In the genomic region with DNA sequence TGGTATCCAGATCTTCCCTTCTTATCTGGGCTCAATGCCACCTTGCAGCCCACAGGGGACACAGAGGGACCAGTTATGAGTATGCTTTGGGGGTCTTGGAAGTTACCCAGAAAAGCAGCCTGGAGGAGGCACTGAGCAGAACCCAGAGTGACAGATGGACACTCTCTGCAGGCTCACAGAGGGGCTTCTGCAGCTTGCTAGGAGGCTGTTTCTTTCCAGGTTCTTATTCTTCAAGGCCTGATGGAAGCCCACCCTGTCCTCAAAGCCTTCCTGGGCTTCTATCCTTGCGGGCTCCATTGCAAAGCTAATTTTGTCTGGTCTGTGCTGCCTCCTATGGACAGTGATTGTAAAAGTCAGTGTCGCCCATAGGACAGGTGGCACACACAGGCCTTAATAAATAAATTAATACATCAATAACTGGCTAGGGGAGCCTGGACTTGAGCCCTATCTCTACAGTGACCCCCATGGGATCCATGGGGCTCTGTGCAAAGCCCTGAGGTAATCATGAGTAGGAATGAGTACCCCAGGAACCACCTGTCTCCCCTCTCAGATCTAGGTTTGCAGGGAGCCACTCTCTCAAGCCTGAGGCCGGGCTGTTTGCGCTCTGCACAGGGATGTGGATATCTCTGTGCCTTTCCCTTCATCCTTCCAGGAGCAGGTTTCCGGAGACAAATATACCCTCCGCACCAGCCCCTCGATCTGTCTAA, we compare ENCODE assay signal across 10 mouse cellular contexts.
DNase-seq lines count a peak whose midpoint lies in the region; ATAC-seq and TF ChIP-seq lines count a peak whose summit lies in the region.
"Had no signal": no experiment of that assay in that cellular context is flagged by ENCODE, and none has a peak within 500 bp of the region (broad histone marks: within the 10 kb centered on the region; RNA-seq: fewer than 3 reads in every experiment).

No protein-coding gene starts in this region.

- no peak overlapping the region for H3K4me3 ChIP-seq in lung, embryonic 14.5 days (ENCODE audit: low read depth, low read length)
- no peak overlapping the region for H3K4me3 ChIP-seq in forebrain, embryonic 11.5 days (ENCODE audit: low read depth, low read length)
- H3K4me3 ChIP-seq in intestine, postnatal 0 days (ENCODE audit: low read depth, low read length) = no peak overlapping the region
- H3K4me3 ChIP-seq in stomach, embryonic 16.5 days (replicated peaks; ENCODE audit: low read length) = no peak overlapping the region

- H3K27me3 ChIP-seq in lung, embryonic 14.5 days (ENCODE audit: insufficient read depth, low read length) = no peaks in the 10 kb centered on the region
- no peaks in the 10 kb centered on the region for H3K27me3 ChIP-seq in forebrain, embryonic 11.5 days (ENCODE audit: control insufficient read depth, insufficient read depth, low read length)
- no peaks in the 10 kb centered on the region for H3K27me3 ChIP-seq in intestine, postnatal 0 days (replicated peaks; ENCODE audit: control insufficient read depth, insufficient read depth, low read length)
- no peaks in the 10 kb centered on the region for H3K27me3 ChIP-seq in stomach, embryonic 16.5 days (ENCODE audit: control insufficient read depth, insufficient read depth, low read length)

- peak overlapping the region; percentile 13; the same call in 1 of the 2 replicates for H3K4me2 ChIP-seq in lung, embryonic 14.5 days
- H3K4me2 ChIP-seq in forebrain, embryonic 11.5 days (ENCODE audit: low read depth, low read length, severe bottlenecking) = no peak overlapping the region
- no peak overlapping the region; the same call in 1 of the 2 replicates for H3K4me2 ChIP-seq in intestine, postnatal 0 days (replicated peaks; ENCODE audit: low read depth)
- no peak overlapping the region for H3K4me2 ChIP-seq in stomach, embryonic 16.5 days (ENCODE audit: low read depth, low read length)

- no peak for ATAC-seq in lung, embryonic 14.5 days (ENCODE audit: insufficient read depth)
- ATAC-seq in forebrain, embryonic 11.5 days (replicated peaks; ENCODE audit: low FRiP score) = 0 out of 2 replicates have a peak, but pooled peaks have one; percentile 27
- ATAC-seq in intestine, postnatal 0 days = no peak
- peak; percentile 42; the same call in 1 of the 2 replicates for ATAC-seq in stomach, embryonic 16.5 days (ENCODE audit: insufficient read depth, low FRiP score)
- ATAC-seq in inflammation-experienced regulatory T-cells, adult 6 months = no peak
- ATAC-seq: liver, postnatal 0 days had no signal

- H3K9ac ChIP-seq in lung, embryonic 14.5 days = no peak overlapping the region
- H3K9ac ChIP-seq in forebrain, embryonic 11.5 days (ENCODE audit: low read length) = peak overlapping the region; percentile 12; the same call in 1 of the 2 replicates
- no peak overlapping the region for H3K9ac ChIP-seq in intestine, postnatal 0 days (ENCODE audit: low read depth, low read length)
- H3K9ac ChIP-seq in stomach, embryonic 16.5 days (ENCODE audit: low read length) = no peak overlapping the region
- H3K9ac ChIP-seq: liver, postnatal 0 days had no signal

- peak; percentile 32 for TF ChIP-seq CTCF in lung, embryonic 14.5 days (IDR thresholded peaks at IDR 0.05; ENCODE audit: low read depth)
- peak; percentile 32; the same call in 1 of the 2 replicates for TF ChIP-seq CTCF in intestine, postnatal 0 days (IDR thresholded peaks at IDR 0.05; ENCODE audit: low read depth)

- H3K4me1 ChIP-seq in lung, embryonic 14.5 days (ENCODE audit: insufficient read depth) = no peaks in the 10 kb centered on the region
- H3K4me1 ChIP-seq in forebrain, embryonic 11.5 days (replicated peaks; ENCODE audit: control insufficient read depth, insufficient read depth, low read length) = peaks cover 14% of the 10 kb centered on the region
- 0 out of 2 replicates have a peak, but pooled peaks cover 2% of the 10 kb centered on the region for H3K4me1 ChIP-seq in intestine, postnatal 0 days (replicated peaks; ENCODE audit: control insufficient read depth, insufficient read depth, low read length)
- no peaks in the 10 kb centered on the region for H3K4me1 ChIP-seq in stomach, embryonic 16.5 days (ENCODE audit: control insufficient read depth, insufficient read depth, low read length)

- peak; percentile 25 for DNase-seq in lung, embryonic 14.5 days
- DNase-seq in lung, adult 18-20 months = no peak
- no peak for DNase-seq in forebrain, embryonic 11.5 days (ENCODE audit: low spot score)
- no peak for DNase-seq in kidney, adult 9 months
- no peak for DNase-seq in thymus, postnatal 14 days
- DNase-seq: adrenal gland, postnatal 25 days; liver, postnatal 0 days had no signal

- no peak overlapping the region for H3K27ac ChIP-seq in lung, embryonic 14.5 days (ENCODE audit: low read depth)
- H3K27ac ChIP-seq in forebrain, embryonic 11.5 days (ENCODE audit: low read depth, low read length) = peak overlapping the region; percentile 73
- H3K27ac ChIP-seq in intestine, postnatal 0 days (ENCODE audit: low read depth, low read length) = no peak overlapping the region
- no peak overlapping the region for H3K27ac ChIP-seq in stomach, embryonic 16.5 days (ENCODE audit: low read length)

- 36% methylated on average over 7 of the region's 7 CpGs for WGBS in lung, embryonic 14.5 days
- 68% methylated on average over 7 of the region's 7 CpGs for WGBS in forebrain, embryonic 11.5 days
- 35% methylated on average over 7 of the region's 7 CpGs for WGBS in intestine, postnatal 0 days
- WGBS in stomach, embryonic 16.5 days = 50% methylated on average over 7 of the region's 7 CpGs

- no peaks in the 10 kb centered on the region for H3K36me3 ChIP-seq in lung, embryonic 14.5 days (ENCODE audit: insufficient read depth)
- H3K36me3 ChIP-seq in forebrain, embryonic 11.5 days (ENCODE audit: control insufficient read depth, insufficient read depth, low read length) = no peaks in the 10 kb centered on the region
- no peaks in the 10 kb centered on the region for H3K36me3 ChIP-seq in intestine, postnatal 0 days (ENCODE audit: control insufficient read depth, insufficient read depth)
- H3K36me3 ChIP-seq in stomach, embryonic 16.5 days (ENCODE audit: control insufficient read depth, insufficient read depth, low read length) = no peaks in the 10 kb centered on the region

- no peaks in the 10 kb centered on the region for H3K9me3 ChIP-seq in lung, embryonic 14.5 days (ENCODE audit: low read depth, low read length)
- no peaks in the 10 kb centered on the region for H3K9me3 ChIP-seq in forebrain, embryonic 11.5 days (ENCODE audit: control insufficient read depth, low read length)
- H3K9me3 ChIP-seq in intestine, postnatal 0 days (ENCODE audit: control insufficient read depth) = no peaks in the 10 kb centered on the region
- no peaks in the 10 kb centered on the region for H3K9me3 ChIP-seq in stomach, embryonic 16.5 days (replicated peaks; ENCODE audit: control insufficient read depth, low read length)

Comparison
In these comparisons a context has a peak if more than half of its experiments do, and no peak if none do; other contexts are left out.
1. ATAC-seq: peak in forebrain, embryonic 11.5 days (single experiment) and stomach, embryonic 16.5 days (single experiment); none in lung, embryonic 14.5 days (single experiment), intestine, postnatal 0 days (single experiment) and inflammation-experienced regulatory T-cells, adult 6 months (single experiment).